Mouse (Mus musculus) CD4-positive helper T cell, adult 2 months (primary cell): ENCODE data around the gene Gabra2.
A peak's percentile ranks its signal among the peaks of the same experiment; 100 is the strongest.

Source experiments
- DNase-seq: peaks from one replicate; pipeline ENCODE4 v3.0.0-alpha.2; 2012; ENCODE audit warnings: low read depth, missing footprints, low spot score

The Gabra2 gene

GRCm38 (mm10) chr5:71095725-71096607, at the start of gene Gabra2:
Gene Gabra2 (minus strand): TSS chr5:71095849.
- peak; percentile 1 for DNase-seq

GRCm38 (mm10) chr5:71136691-71137090, 41.0 kb upstream of the Gabra2 start:
- DNase-seq = no peak

- DNase-seq = no peak
Observed at GRCm38 (mm10) chr5:71135840-71136239, 40.2 kb upstream of the Gabra2 start.

GRCm38 (mm10) chr5:71127721-71128120, 32.1 kb upstream of the Gabra2 start:
- DNase-seq = no peak

- DNase-seq = no peak
Observed at GRCm38 (mm10) chr5:71115216-71115615, 19.6 kb upstream of the Gabra2 start.

- DNase-seq = no peak
Observed at GRCm38 (mm10) chr5:71095180-71095579, 469 bp downstream of the Gabra2 start.

GRCm38 (mm10) chr5:71094776-71095175, 873 bp downstream of the Gabra2 start:
- no peak for DNase-seq

- no peak for DNase-seq
Observed at GRCm38 (mm10) chr5:71093807-71094206, 1.8 kb downstream of the Gabra2 start.

- DNase-seq = no peak
Observed at GRCm38 (mm10) chr5:71092475-71092874, 3.2 kb downstream of the Gabra2 start.

- no peak for DNase-seq
Observed at GRCm38 (mm10) chr5:71091926-71092325, 3.7 kb downstream of the Gabra2 start.

GRCm38 (mm10) chr5:71078861-71079260, 16.8 kb downstream of the Gabra2 start:
- no peak for DNase-seq

- DNase-seq = no peak
Observed at GRCm38 (mm10) chr5:71061696-71062095, 34.0 kb downstream of the Gabra2 start.

GRCm38 (mm10) chr5:71058047-71058446, 37.6 kb downstream of the Gabra2 start:
- no peak for DNase-seq

- no peak for DNase-seq
Observed at GRCm38 (mm10) chr5:71037352-71037751, 58.3 kb downstream of the Gabra2 start.

- DNase-seq = no peak
Observed at GRCm38 (mm10) chr5:71025956-71026355, 69.7 kb downstream of the Gabra2 start.

GRCm38 (mm10) chr5:71011751-71012150, 83.9 kb downstream of the Gabra2 start:
- no peak for DNase-seq

GRCm38 (mm10) chr5:71011271-71011670, 84.4 kb downstream of the Gabra2 start:
- no peak for DNase-seq

GRCm38 (mm10) chr5:71010797-71011196, 84.9 kb downstream of the Gabra2 start:
- no peak for DNase-seq

- no peak for DNase-seq
Observed at GRCm38 (mm10) chr5:70995617-70996325, 99.9 kb downstream of the Gabra2 start.

- DNase-seq = no peak
Observed at GRCm38 (mm10) chr5:70993281-70993680, 102.4 kb downstream of the Gabra2 start.

GRCm38 (mm10) chr5:70990891-70991290, 104.8 kb downstream of the Gabra2 start:
- no peak for DNase-seq
